Comparison of ENCODE assay signal across 5 mouse cellular contexts in genomic region chr14:10754883-10755282, GRCm38 (mm10).
DNase-seq lines count a peak whose midpoint lies in the region; ATAC-seq and TF ChIP-seq lines count a peak whose summit lies in the region.
"Not testable (repeated sequence)": the region's sequence is repeated elsewhere in the genome, so short reads cannot be mapped to it uniquely, and the experiment has no call there.

No protein-coding gene starts in this region.

- not testable (repeated sequence) for TF ChIP-seq EP300 in stomach, postnatal 0 days (optimal IDR thresholded peaks at IDR 0.05)

- H3K27me3 ChIP-seq in Patski; lung, embryonic 14.5 days (ENCODE audit: insufficient read depth, low read length); stomach, postnatal 0 days (ENCODE audit: control insufficient read depth, insufficient read depth, low read length): not testable (repeated sequence)

- H3K9ac ChIP-seq in ES-E14 (ENCODE audit: insufficient read depth, low read depth, low read length, poor library complexity, severe bottlenecking); lung, embryonic 14.5 days; stomach, postnatal 0 days (ENCODE audit: low read length): not testable (repeated sequence)

- in situ Hi-C loops in ES-E14 (cut with MboI; ENCODE audit: low sequenced_read_pairs in 2 of 2, unreplicated experiment in 2 of 2); Patski (cut with MboI; ENCODE audit: low pct_unique_long_range_greater_than_20kb): not testable (repeated sequence)

- ATAC-seq in Patski; lung, embryonic 14.5 days (ENCODE audit: insufficient read depth); stomach, postnatal 0 days (ENCODE audit: low FRiP score, low TSS enrichment): not testable (repeated sequence)

- not testable (repeated sequence) for H3K4me1 ChIP-seq in ES-E14 (ENCODE audit: control insufficient read depth in 2 of 2, insufficient read depth in 2 of 2, low read length in 2 of 2, poor library complexity in 1 of 2); lung, embryonic 14.5 days (ENCODE audit: insufficient read depth); stomach, postnatal 0 days (replicated peaks; ENCODE audit: control insufficient read depth, insufficient read depth)

- H3K9me3 ChIP-seq in ES-E14 (ENCODE audit: control insufficient read depth, insufficient read depth, low read depth, low read length); lung, embryonic 14.5 days (ENCODE audit: low read depth, low read length); stomach, postnatal 0 days (ENCODE audit: control insufficient read depth, low read length): not testable (repeated sequence)

- CTCF ChIA-PET in Patski (lab: Charles Lee): interaction anchor here (0.7 kb wide), 1 partner anchor 28 kb away, joined by 4 read pairs; no protein-coding TSS in a partner anchor

- DNase-seq in CD4-positive, CD25-positive, alpha-beta regulatory T cell, adult 2 months (ENCODE audit: low read depth, low spot score): peak; percentile 9
- not testable (repeated sequence) for DNase-seq in ES-E14 (ENCODE audit: low read depth, low spot score); Patski (ENCODE audit: low read depth, low spot score); lung, embryonic 14.5 days; stomach, postnatal 0 days (ENCODE audit: low spot score)

- peak; percentile 27 for TF ChIP-seq CTCF in Patski (IDR thresholded peaks at IDR 0.05)
- TF ChIP-seq CTCF in lung, embryonic 14.5 days (IDR thresholded peaks at IDR 0.05; ENCODE audit: low read depth): 0 out of 2 replicates have a peak, but pooled peaks have one; percentile 9
- 0 out of 2 replicates have a peak, but pooled peaks have one; percentile 5 for TF ChIP-seq CTCF in stomach, postnatal 0 days (IDR thresholded peaks at IDR 0.05; ENCODE audit: low read depth)

- not testable (repeated sequence) for H3K27ac ChIP-seq in ES-E14 (ENCODE audit: insufficient read depth, low read depth, low read length, poor library complexity, severe bottlenecking); lung, embryonic 14.5 days (ENCODE audit: low read depth); stomach, postnatal 0 days (replicated peaks)

- H3K4me2 ChIP-seq in lung, embryonic 14.5 days; stomach, postnatal 0 days (replicated peaks; ENCODE audit: low read depth): not testable (repeated sequence)

- WGBS in lung, embryonic 14.5 days: 93% methylated on average over 1 of the region's 1 CpGs
- 98% methylated on average over 1 of the region's 1 CpGs for whole genome bisulfite sequencing in stomach, postnatal 0 days

- not testable (repeated sequence) for H3K4me3 ChIP-seq in ES-E14 (ENCODE audit: insufficient read depth in 1 of 2, low read depth in 1 of 2, low read length in 2 of 2, poor library complexity in 1 of 2, severe bottlenecking in 1 of 2); lung, embryonic 14.5 days (ENCODE audit: low read depth, low read length); stomach, postnatal 0 days (ENCODE audit: low read depth, low read length)

- POLR2A ChIA-PET in Patski (lab: Charles Lee): not testable (repeated sequence)

- not testable (repeated sequence) for H3K36me3 ChIP-seq in ES-E14 (ENCODE audit: control insufficient read depth, insufficient read depth, low read length, poor library complexity, severe bottlenecking); lung, embryonic 14.5 days (ENCODE audit: insufficient read depth); stomach, postnatal 0 days (ENCODE audit: control insufficient read depth, insufficient read depth, low read length)

TF ChIP-seq in ES-E14, 5 proteins besides CTCF, POLR2A, EP300 and RAD21:
- peak; percentile 70 for TF ChIP-seq ZNF384 (IDR thresholded peaks at IDR 0.05; ENCODE audit: low read depth, low read length)
TF ChIP-seq in ES-E14: peak in this region for 1; not testable (repeated sequence) for 4.
